Mouse (Mus musculus) CD4-positive, CD25-positive, alpha-beta regulatory T cell, adult 2 months (primary cell): ENCODE data around the gene Cdan1.
"Not testable (repeated sequence)": the region's sequence is repeated elsewhere in the genome, so short reads cannot be mapped to it uniquely, and the experiment has no call there.

Source experiments
- DNase-seq: peaks from one replicate; pipeline ENCODE4 v3.0.0-alpha.2; 2012; ENCODE audit warnings: low read depth, low spot score

The Cdan1 gene

DNA sequence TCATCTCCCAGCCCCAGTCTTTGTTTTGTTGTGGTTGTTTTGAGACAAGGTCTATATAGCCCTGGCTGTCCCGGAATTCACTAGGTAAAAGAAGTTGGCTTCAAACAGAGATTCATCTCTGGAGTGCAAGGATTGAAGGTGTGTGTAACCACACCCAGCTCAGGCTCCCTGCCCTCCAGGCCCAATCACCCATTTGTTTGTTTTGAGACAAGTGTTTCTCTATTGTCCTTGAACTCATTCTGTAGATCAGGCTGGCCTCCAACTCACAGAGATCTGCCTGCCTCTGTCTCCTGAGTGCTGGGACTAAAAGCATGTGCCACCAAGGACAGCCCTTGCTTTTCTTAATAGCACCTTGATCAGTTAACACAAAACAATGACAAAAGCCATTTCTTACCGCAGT, 101.9 kb downstream of the Cdan1 start:
- DNase-seq, result no peak

GRCm38 (mm10) chr2:120745496-120745895, 104.4 kb downstream of the Cdan1 start:
- no peak for DNase-seq

- DNase-seq, result no peak
Measured at GRCm38 (mm10) chr2:120731877-120732530, 117.9 kb downstream of the Cdan1 start.

- DNase-seq, result peak; percentile 96
Measured at GRCm38 (mm10) chr2:120731167-120731862, 118.6 kb downstream of the Cdan1 start.

DNA sequence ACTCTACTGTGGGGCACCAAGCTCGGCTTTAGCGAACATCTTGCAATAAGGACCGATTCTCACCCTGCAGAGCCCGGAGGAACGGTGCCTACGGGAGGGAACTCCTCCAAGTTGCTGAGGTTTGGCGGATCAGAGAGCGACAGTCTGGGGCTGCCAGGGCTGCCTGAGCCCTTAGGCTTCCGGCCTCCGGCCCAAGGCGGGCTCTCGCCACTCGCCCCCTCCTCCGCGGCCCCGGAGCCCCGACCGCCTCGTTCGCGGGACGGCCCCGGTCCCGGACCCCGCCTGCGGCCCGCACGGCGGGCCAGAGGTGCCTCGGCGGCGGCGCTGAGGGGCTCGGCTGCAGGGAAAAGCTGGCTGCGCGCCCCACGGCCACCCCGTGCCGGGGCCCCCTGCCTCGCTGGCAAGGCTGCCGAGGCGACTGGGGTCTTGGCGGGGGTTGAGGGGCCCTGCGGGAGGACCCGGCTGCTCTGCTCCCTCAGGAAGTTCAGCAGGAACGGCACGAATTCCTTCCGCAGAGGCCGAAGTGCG, 119.2 kb downstream of the Cdan1 start:
- DNase-seq, result peak; percentile 39

DNA sequence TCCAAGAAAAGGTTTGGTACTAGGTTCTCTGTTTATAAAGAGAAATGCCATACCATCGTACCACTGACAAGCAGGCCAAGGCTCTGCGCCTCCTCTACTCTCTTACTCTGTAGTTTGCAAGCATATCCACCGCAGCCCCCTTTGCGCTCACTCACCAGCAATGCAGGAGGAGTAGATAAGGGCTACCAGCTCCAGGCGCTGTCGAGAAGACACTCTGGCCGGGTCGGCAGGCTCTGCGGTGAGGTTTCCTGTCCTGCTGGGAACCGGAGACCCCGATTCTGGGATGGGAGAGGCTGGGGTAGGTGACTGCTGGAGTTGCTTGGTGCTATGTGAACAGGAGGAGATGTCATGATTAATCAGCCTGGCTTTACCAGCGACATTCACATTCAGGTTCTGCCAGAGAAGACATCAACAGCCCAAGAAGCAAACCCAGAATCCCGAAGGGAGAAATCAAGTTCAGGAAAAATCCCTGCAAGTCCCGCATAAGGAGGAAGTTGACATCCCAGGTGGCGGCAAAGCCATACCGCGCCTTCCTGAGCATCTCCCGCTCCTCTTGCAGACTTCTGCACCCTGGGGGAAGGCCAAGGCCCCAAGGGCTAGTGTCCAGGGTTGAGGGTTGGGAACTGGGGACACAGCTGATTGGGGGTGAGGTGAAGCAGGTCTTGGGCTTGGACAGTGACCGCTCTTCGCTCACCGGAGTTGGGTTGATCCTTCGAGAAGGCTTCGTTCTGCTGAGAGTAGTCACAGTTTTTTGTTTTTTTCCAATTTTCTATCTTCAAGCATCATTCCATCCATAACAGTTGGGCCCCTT, 119.9 kb downstream of the Cdan1 start:
- peak; percentile 12 for DNase-seq

DNA sequence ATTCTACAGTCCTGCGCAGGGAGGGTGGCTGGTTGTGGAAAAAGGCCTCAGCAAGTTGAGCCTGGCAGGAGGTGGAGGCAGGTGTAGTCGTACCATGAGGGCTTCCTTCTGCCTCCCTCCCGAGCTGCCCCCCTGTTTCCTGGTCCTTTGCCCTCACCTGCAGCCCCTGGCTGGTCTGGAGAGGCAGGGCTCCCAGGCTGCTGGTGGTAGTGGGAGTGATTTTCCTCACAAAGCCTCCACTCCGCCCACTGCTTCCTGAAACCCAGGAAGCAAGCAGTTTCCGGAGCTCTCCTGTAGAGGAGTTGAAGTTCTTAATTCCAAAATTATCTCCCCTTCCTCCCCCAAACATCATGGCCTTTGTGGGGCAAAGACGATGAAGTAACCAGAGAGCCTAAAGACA, 125.8 kb downstream of the Cdan1 start:
- DNase-seq, result no peak

DNA sequence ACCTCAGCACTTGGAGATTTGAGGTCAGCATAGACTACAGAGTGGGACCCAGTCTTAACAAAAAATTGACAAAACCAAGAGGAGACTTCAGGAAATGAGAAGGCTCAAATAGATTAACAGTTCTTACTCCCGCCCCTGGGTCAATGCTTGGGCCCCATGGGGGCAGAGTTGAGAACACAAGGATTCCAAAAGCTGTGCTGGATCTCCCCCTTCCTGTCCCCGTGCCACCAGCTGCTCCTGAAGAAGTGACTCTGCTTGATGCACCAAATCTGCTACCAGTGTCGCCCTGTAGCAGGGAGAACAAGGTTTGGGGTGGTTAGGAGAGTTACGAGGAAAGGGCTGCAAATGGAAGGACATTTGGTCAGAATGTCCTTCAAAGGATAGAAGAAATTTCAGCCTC, 126.3 kb downstream of the Cdan1 start:
- no peak for DNase-seq

- DNase-seq, result no peak
Measured at GRCm38 (mm10) chr2:120722491-120722890, 127.4 kb downstream of the Cdan1 start.

DNA sequence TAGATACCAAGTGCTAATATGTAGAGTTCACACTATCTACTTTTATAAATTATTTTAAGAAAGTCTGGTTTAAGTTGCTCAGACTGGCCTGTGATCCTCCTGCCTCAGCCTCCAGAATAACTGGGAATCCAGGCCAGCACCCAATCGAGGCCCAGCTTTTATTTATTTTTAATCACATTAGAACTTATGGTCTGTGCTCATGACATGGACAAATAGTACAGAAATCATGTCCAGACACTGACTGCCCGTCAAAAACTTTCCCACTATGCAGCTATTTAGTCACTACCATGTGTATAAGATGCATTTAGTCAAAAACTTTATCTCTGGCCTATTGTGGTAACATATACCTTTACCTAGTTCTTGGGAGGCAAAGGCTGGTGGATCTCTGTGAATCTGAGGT, 128.0 kb downstream of the Cdan1 start:
- DNase-seq, result no peak

DNA sequence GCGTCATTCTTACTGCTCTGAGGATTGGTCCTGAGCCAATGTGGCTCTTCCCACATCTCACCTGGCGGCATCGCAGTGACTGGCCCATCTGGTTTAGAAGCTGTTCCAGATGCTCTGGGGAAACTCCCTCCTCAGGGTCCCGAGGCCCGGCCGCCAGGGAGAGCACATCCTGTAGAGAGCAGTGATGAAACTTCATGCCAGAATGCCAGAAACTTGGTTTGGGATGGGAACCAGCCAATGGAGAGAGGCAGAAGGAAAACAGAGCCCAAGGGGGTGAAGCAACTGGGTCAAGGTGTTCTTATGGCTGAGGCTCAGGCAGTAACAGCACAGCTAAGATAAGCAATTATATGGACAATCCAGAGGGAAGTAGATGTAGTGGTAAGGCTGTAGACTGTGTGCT, 129.1 kb downstream of the Cdan1 start:
- no peak for DNase-seq

- DNase-seq, result no peak
Measured at GRCm38 (mm10) chr2:120718496-120718895, 131.4 kb downstream of the Cdan1 start.

DNA sequence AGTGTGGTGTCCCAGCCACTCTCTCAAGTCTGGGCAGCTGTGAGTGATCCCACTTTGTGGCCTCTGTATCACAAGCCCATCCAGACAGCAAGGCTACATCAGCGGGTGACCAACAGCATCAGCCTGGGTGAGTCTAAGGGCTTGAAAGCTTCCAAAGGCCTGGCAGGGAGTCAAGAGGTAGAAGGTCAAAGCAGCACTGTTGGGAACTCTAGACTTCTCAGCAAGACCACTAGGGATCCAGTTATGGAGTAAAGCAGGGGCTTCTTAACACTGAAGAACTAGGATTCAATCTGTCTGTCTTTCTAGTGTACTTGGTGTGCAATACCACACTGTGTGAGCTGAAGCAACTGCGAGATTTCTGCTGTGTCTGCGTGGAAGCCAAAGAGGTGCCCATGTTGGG, 136.5 kb downstream of the Cdan1 start:
- DNase-seq, result no peak

DNA sequence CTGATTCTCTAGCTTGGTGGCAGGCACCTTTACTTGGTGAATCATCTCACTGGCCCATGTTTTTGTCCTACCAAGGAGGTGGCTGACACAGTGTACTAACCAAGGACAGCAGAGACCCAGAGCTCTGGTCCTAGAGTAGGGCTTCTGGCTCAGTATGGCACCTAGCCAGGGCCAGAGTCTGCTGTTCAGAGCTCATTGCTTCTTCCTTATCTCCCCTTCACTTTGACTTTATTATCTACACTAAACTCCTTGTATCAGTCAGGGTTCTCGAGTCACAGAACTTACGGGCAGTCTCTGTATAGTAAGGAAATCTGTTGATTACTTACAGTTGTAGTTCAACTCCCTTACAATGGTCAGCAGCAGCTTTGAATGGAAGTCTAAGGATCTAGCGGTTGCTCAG, 139.0 kb downstream of the Cdan1 start:
- no peak for DNase-seq

- no peak for DNase-seq
Measured at GRCm38 (mm10) chr2:120710154-120710553, 139.8 kb downstream of the Cdan1 start.

DNA sequence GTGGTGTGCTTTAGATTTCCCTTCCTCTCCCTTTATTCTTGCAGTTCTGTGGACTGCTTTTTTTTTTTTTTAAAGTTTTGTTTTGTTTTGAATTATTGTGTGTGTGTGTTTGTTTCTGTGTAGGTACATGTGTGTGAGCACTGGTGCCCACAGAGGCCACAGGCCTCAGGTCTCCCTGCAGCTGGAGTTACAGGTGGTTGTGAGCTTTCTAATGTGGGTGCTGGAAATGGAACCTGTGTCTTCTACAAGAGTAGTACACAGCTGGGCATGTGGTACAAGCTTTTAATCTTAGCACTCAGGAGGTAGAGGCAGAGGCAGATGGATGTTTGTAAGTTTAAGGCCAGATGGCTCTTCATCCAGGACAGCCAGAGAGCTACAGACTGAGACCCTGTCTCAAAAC, 142.9 kb downstream of the Cdan1 start:
- no peak for DNase-seq

DNA sequence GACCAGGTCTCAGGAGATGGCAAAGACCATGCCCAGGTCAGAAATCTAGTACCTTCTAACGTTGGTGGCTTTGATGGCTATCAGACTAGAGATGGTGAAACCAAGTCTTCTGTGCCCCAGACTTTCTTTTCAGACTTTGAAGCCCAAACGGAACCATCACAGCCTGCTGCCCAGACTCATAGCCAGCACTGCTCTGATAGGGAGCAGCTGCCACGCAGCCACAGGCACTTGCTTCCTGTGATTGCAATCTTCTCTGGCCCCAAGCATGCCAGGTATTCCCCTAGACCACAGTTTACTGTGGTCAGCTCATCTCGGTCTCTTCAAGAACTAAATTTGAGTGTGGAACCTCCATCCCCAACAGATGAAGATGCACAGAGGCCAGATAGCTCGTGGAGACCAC, 147.3 kb downstream of the Cdan1 start:
- DNase-seq, result no peak

- DNase-seq, result no peak
Measured at GRCm38 (mm10) chr2:120700379-120700885, 149.5 kb downstream of the Cdan1 start.

DNA sequence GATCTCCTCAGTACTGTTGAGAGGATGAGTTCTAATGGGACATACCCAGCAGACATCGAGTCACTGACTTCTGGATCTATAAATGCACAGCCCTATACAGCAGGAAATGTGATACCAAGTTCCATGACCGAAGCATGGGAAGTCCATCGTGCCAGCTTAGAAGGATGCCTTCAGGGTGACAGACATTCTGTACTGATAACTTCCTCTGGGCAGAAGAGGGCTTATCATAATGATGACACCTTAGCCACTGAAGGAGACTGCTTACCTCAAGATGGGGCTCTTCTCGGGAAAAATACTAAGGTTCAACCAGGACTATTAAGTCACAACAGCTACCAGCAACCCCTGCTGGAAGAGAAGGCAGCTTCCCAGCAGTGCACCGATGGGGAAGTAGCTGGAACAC, 152.2 kb downstream of the Cdan1 start:
- no peak for DNase-seq

DNA sequence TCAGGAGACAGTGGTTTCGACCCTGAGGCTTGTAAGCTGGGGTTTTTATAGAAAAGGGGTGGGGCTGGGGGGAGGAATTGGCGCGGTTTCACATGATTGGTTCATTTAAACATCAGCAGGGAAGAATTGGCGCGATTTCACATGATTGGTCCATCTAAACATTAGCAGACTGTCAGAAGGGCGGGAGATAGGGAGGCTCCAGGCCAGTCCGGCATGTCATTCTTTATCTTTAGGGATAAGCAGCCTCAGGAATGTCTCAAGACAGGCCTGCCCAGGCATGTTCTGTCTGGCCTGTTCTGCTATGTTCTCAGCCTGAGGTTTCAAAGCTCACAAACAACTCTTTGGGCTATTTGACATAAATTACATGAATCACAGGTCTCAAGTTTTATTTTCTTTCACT, 168.8 kb downstream of the Cdan1 start:
- not testable (repeated sequence) for DNase-seq

DNA sequence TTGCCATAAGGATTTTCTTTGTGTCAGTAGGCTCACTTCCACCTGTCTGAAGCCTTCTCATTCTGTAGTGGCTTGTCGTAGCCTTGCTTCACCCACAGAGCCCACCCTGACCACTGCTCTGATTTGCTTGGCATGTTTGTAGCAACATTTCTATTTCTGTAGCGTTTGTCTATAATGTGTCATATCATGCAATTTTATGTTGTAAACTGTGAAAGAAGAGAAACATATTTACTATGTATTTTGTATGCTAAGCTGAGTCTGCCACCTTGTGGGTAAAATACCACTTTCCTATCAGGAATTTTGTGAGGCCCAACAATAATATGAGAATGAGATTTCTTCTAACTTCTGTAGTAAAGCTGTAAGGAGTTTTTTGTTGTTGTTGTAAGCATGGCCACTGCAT, 179.7 kb downstream of the Cdan1 start:
- peak; percentile 36 for DNase-seq

GRCm38 (mm10) chr2:120667446-120667845, 182.5 kb downstream of the Cdan1 start:
- no peak for DNase-seq
